ENCODE assay signal across 9 mouse cellular contexts in the genomic region with DNA sequence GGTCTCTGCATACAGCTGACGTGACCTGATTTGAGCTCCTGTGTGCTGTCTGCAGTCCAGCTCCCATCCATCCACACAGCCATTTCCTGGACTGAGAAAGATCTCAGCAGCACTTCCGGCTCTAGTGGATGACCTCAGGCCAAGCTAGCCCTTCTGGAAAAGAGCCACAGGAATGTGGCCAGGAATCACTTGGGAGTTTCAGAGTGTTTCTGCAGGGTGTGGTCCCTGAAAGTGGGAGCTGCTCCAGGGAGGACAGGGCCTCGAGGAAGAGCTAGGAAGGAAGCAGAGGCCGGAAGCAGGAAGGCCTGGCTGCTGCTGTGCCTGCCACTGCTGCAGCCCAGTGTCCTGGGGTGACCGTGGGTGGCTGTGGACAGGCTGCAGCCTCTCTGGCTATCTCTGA.
A peak's percentile ranks its signal among the peaks of the same experiment; 100 is the strongest.
DNase-seq lines count a peak whose midpoint lies in the region; ATAC-seq and TF ChIP-seq lines count a peak whose summit lies in the region.
"Had no signal": no experiment of that assay in that cellular context is flagged by ENCODE, and none has a peak within 500 bp of the region (broad histone marks: within the 10 kb centered on the region; RNA-seq: fewer than 3 reads in every experiment).

No protein-coding gene starts in this region.

- no peak for TF ChIP-seq CTCF in embryonic fibroblast, embryonic 13.5 days (IDR thresholded peaks at IDR 0.05; ENCODE audit: borderline replicate concordance, insufficient read depth, low read length)
- TF ChIP-seq CTCF in liver, postnatal 0 days (IDR thresholded peaks at IDR 0.05; ENCODE audit: low read depth) = no peak

- peaks cover 3% of the 10 kb centered on the region; the same call in 1 of the 2 replicates for H3K4me1 ChIP-seq in embryonic fibroblast, embryonic 13.5 days (ENCODE audit: control insufficient read depth, insufficient read depth, low read length)
- no peaks in the 10 kb centered on the region for H3K4me1 ChIP-seq in liver, postnatal 0 days (ENCODE audit: insufficient read depth)

- DNase-seq in R1 (ENCODE audit: low read depth, low spot score) = peak; percentile 67
- peak; percentile 90 for DNase-seq in heart, postnatal 4 days
- peak; percentile 36 for DNase-seq in liver, postnatal 0 days
- DNase-seq in urinary bladder, postnatal 4 days (ENCODE audit: low spot score in 2 of 2) = peak; percentile 76 to 82
- no peak for DNase-seq in cerebellum, adult 9-10 months
- DNase-seq in left cerebral cortex, postnatal 25 days (ENCODE audit: low spot score in 2 of 2) = no peak
- no peak for DNase-seq in frontal cortex, postnatal 25 days (ENCODE audit: low spot score in 2 of 2)

- no peak overlapping the region for H3K9ac ChIP-seq in liver, postnatal 0 days (replicated peaks)

- H3K27me3 ChIP-seq in liver, postnatal 0 days (ENCODE audit: insufficient read depth, low read length) = no peaks in the 10 kb centered on the region

- TF ChIP-seq EP300 in liver, postnatal 0 days (IDR thresholded peaks at IDR 0.05; ENCODE audit: low read depth) = no peak

- H3K9me3 ChIP-seq in liver, postnatal 0 days (ENCODE audit: low read length) = no peaks in the 10 kb centered on the region

- no peak overlapping the region for H3K4me3 ChIP-seq in embryonic fibroblast, embryonic 13.5 days (ENCODE audit: insufficient read depth, low read length)
- no peak overlapping the region for H3K4me3 ChIP-seq in liver, postnatal 0 days (ENCODE audit: low read depth, low read length)

- peak; percentile 24; the same call in 1 of the 2 replicates for TF ChIP-seq POLR2A in embryonic fibroblast, embryonic 13.5 days (IDR thresholded peaks at IDR 0.05; ENCODE audit: low read depth, low read length)

- intact Hi-C loops in left cerebral cortex, postnatal 25 days (cut with DNase I) = no loop called here

- no peak overlapping the region for H3K4me2 ChIP-seq in liver, postnatal 0 days (ENCODE audit: low read depth, low read length)

- no peaks in the 10 kb centered on the region for H3K36me3 ChIP-seq in liver, postnatal 0 days (replicated peaks; ENCODE audit: insufficient read depth, low read length)

- H3K27ac ChIP-seq in embryonic fibroblast, embryonic 13.5 days (ENCODE audit: insufficient read depth, low read length) = peak overlapping the region; percentile 1; the same call in 1 of the 2 replicates
- no peak overlapping the region for H3K27ac ChIP-seq in liver, postnatal 0 days (ENCODE audit: low read depth)
- H3K27ac ChIP-seq: macrophage had no signal

- peak; percentile 73 for ATAC-seq in liver, postnatal 0 days

- WGBS in liver, postnatal 0 days (ENCODE audit: insufficient replicate concordance) = 42% methylated on average over 5 of the region's 5 CpGs

Comparison
In these comparisons a context has a peak if more than half of its experiments do, and no peak if none do; other contexts are left out.
1. DNase-seq: peak in R1 (single experiment), heart, postnatal 4 days (single experiment), liver, postnatal 0 days (single experiment) and urinary bladder, postnatal 4 days (2 of 2); none in cerebellum, adult 9-10 months (single experiment), left cerebral cortex, postnatal 25 days (0 of 2) and frontal cortex, postnatal 25 days (0 of 2).